Mouse (Mus musculus) lung, adult 2 months (tissue): ENCODE results near the gene Fads6.

ENCODE experiments used
- CTCF ChIP-seq: fragments of 200-500 bp; IDR thresholded peaks from 2 replicates; pipeline ENCODE4 v1.5.1; 2011; ENCODE audit warnings: mild to moderate bottlenecking, low read length, control low read depth; ENCODE audit not compliant: insufficient read depth
- POLR2A ChIP-seq: fragments of 200-500 bp; IDR thresholded peaks from 2 replicates; pipeline ENCODE4 v1.6.1; 2011; ENCODE audit warnings: low read depth, mild to moderate bottlenecking, control low read depth, low read length, borderline replicate concordance; ENCODE audit errors: extremely low read depth

DNA sequence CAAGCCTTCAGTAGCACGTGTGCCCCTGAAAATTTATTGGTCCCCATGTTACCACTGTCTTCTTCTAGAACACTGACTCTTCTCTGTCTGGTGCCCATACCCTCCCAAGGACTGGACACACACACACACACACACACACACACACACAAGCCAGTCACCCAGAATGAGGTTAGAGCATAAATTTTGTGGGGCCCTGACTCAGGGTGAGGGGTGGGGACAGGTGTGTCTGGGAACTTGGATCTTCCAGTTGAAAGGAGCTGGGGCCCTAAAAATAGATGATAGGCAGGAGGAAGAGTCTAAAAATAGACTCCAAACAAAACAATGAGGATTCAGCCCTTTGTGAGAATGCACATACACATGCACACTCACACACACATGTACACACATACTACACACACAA lies 11.3 kb upstream of the Fads6 start:
- TF ChIP-seq CTCF (no peak), POLR2A (no peak)
